Mouse (Mus musculus): ENCODE results near the gene Gm6358. TPM values are rescaled to one million over a fixed set of nuclear protein-coding genes. Genes with fewer than 3 reads are reported as not detected.

Gm6358 gene
- not detected for polyA plus RNA-seq (2017; shearing (Covaris generic))

GRCm38 (mm10) chr16:89140551-89140950 is at the start of gene Gm6358:
TSS of gene Gm6358 (plus strand) at chr16:89140851.

GRCm38 (mm10) chr16:89150786-89151185 is 10.1 kb downstream of the Gm6358 start, which contains the start of gene Gm10061:
TSS of gene Gm10061 (plus strand) at chr16:89151086.

GRCm38 (mm10) chr16:89157652-89158051 is 17.0 kb downstream of the Gm6358 start, which contains the start of gene Gm9789:
TSS of gene Gm9789 (plus strand) at chr16:89157952.

GRCm38 (mm10) chr16:89169190-89169589 is 28.5 kb downstream of the Gm6358 start, which contains the start of gene Gm7735:
TSS of gene Gm7735 (plus strand) at chr16:89169490.

GRCm38 (mm10) chr16:89174435-89174834 is 33.8 kb downstream of the Gm6358 start, which contains the start of gene 1110057P08Rik:
TSS of gene 1110057P08Rik (plus strand) at chr16:89174735.

Other genes starting within 250 kb of the Gm6358 start
- not detected for gene Krtap19-5, start 244.4 kb upstream of the Gm6358 start, polyA plus RNA-seq (2017; shearing (Covaris generic))
- gene Krtap19-9b, start 208.6 kb upstream of the Gm6358 start, polyA plus RNA-seq (2017; shearing (Covaris generic)): not detected
- not detected for gene Krtap16-3, start 178.0 kb upstream of the Gm6358 start, polyA plus RNA-seq (2017; shearing (Covaris generic))
- not detected for gene Krtap22-2, start 130.1 kb upstream of the Gm6358 start, polyA plus RNA-seq (2017; shearing (Covaris generic))
- gene Gm10229, start 125.6 kb upstream of the Gm6358 start, polyA plus RNA-seq (2017; shearing (Covaris generic)): not detected
- gene Krtap6-1, start 109.2 kb upstream of the Gm6358 start, polyA plus RNA-seq (2017; shearing (Covaris generic)): not detected
- not detected for gene Gm10228, start 99.4 kb upstream of the Gm6358 start, polyA plus RNA-seq (2017; shearing (Covaris generic))
- gene Krtap6-5, start 93.0 kb upstream of the Gm6358 start, polyA plus RNA-seq (2017; shearing (Covaris generic)): not detected
- gene 1110025L11Rik, start 76.8 kb upstream of the Gm6358 start, polyA plus RNA-seq (2017; shearing (Covaris generic)): not detected
- gene Krtap6-3, start 56.8 kb upstream of the Gm6358 start, polyA plus RNA-seq (2017; shearing (Covaris generic)): not detected
- not detected for gene Gm10061, start 10.2 kb downstream of the Gm6358 start, polyA plus RNA-seq (2017; shearing (Covaris generic))
- not detected for gene Gm9789, start 17.1 kb downstream of the Gm6358 start, polyA plus RNA-seq (2017; shearing (Covaris generic))
- not detected for gene Gm7735, start 28.6 kb downstream of the Gm6358 start, polyA plus RNA-seq (2017; shearing (Covaris generic))
- not detected for gene 1110057P08Rik, start 33.9 kb downstream of the Gm6358 start, polyA plus RNA-seq (2017; shearing (Covaris generic))
- not detected for gene Krtap20-2, start 65.0 kb downstream of the Gm6358 start, polyA plus RNA-seq (2017; shearing (Covaris generic))